Mouse (Mus musculus) limb, embryonic 10.5 days (tissue): Measurements from ENCODE around the gene Gins1. TPM values are rescaled to one million over a fixed set of nuclear protein-coding genes. Genes with fewer than 3 reads are reported as not detected.
"Not testable (repeated sequence)": the region's sequence is repeated elsewhere in the genome, so short reads cannot be mapped to it uniquely, and the experiment has no call there.

ENCODE experiments used
- DNase-seq: peaks from one replicate; pipeline ENCODE4 v3.0.0-alpha.2; 2017; ENCODE audit warnings: low spot score
- H3K27ac ChIP-seq: fragments of 300-500 bp; sonication (generic); 2 replicates; pipeline ENCODE4 v1.5.1; 2016; ENCODE audit warnings: mild to moderate bottlenecking
- H3K27me3 ChIP-seq: fragments of 300-500 bp; sonication (generic); 2 replicates; pipeline ENCODE4 v1.6.1; 2016; ENCODE audit warnings: low read depth, mild to moderate bottlenecking; ENCODE audit not compliant: poor library complexity, severe bottlenecking
- H3K36me3 ChIP-seq: fragments of 300-500 bp; sonication (generic); 2 replicates; pipeline ENCODE4 v1.6.1; 2016; ENCODE audit warnings: mild to moderate bottlenecking, moderate library complexity
- H3K4me1 ChIP-seq: fragments of 300-500 bp; sonication (generic); 2 replicates; pipeline ENCODE4 v1.6.1; 2016
- H3K4me3 ChIP-seq: fragments of 300-500 bp; sonication (generic); 2 replicates; pipeline ENCODE4 v1.5.1; 2016; ENCODE audit warnings: mild to moderate bottlenecking, moderate library complexity
- H3K9me3 ChIP-seq: fragments of 300-500 bp; sonication (generic); replicated peaks from 2 replicates; pipeline ENCODE4 v1.6.1; 2016; ENCODE audit warnings: mild to moderate bottlenecking
- WGBS: fragments of 180-500 bp; shearing (Covaris S2); methylation state at CpG from one replicate; pipeline ENCODE4 v1.1.7; 2016; 5-methylcytosine and 5-hydroxymethylcytosine counted together
- polyA plus RNA-seq: library from polyadenylated mRNA; unstranded; fragments of >200 nt; fragmentation: Nextera tagmentation; extraction: Ambion mirVana; gene quantifications from 2 replicates; pipeline ENCODE4 v1.2.1, GENCODE M21; 2016

Gene Gins1
- polyA plus RNA-seq, 1 experiment from 2014 or later, result 77.9 TPM

DNA sequence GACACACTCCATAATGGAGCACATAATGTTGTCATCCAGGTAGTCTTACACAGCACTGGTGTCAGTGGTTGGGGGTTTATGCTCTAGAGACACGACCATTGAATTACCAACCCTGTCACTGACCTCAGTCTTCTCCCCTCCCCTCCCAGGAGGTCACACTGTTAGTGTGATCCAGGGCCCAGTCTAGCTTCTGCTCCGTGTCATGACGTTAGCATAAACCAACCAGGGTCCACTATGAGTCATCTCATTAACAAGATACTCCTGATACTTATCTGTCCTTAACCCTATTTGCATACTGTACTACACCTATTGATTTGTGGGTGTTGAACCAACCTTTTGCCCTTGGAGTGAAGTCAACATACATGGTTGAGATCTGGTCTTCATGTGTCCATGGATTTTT lies 13.5 kb downstream of the Gins1 start:
- no peaks in the 10 kb centered on the region for H3K9me3 ChIP-seq
- no peak for DNase-seq
- peaks cover 78% of the 10 kb centered on the region for H3K36me3 ChIP-seq
- WGBS, result 97% methylated on average over 3 of the region's 3 CpGs
- no peak overlapping the region for H3K27ac ChIP-seq
- no peaks in the 10 kb centered on the region for H3K4me1 ChIP-seq
- no peaks in the 10 kb centered on the region for H3K27me3 ChIP-seq
- H3K4me3 ChIP-seq, result no peak overlapping the region

DNA sequence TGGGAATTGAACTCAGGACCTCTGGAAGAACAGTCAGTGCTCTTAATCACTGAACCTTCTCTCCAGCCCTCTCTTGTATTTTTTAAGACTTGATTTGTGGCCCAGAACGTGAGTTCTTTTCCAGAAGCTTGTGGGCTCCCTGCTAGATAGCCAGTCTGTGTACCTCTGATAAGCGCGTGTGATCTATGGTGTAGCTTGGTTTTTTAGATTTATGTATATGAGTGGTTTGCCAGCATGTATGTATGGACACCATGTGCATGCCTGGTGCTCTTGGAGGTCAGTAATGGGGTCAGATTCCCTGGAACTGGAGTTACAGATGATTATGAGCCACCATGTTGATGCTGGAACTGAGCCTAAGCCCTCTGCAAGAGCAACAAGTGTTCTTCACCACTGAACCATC lies 15.3 kb downstream of the Gins1 start:
- Histone ChIP-seq H3K36me3 (peaks cover 77% of the 10 kb centered on the region), H3K4me1 (no peaks in the 10 kb centered on the region), H3K4me3 (no peak overlapping the region), H3K27me3 (no peaks in the 10 kb centered on the region), H3K27ac (no peak overlapping the region), H3K9me3 (no peaks in the 10 kb centered on the region)
- 96% methylated on average over 3 of the region's 3 CpGs for WGBS
- DNase-seq, result no peak

GRCm38 (mm10) chr2:150921697-150922096 lies 16.5 kb downstream of the Gins1 start:
- Histone ChIP-seq H3K27ac (no peak overlapping the region), H3K36me3 (peaks cover 78% of the 10 kb centered on the region), H3K4me1 (no peaks in the 10 kb centered on the region), H3K4me3 (no peak overlapping the region), H3K27me3 (no peaks in the 10 kb centered on the region), H3K9me3 (no peaks in the 10 kb centered on the region)
- WGBS, result 93% methylated on average over 6 of the region's 6 CpGs
- no peak for DNase-seq

- Histone ChIP-seq H3K36me3 (peaks cover 77% of the 10 kb centered on the region), H3K4me1 (no peaks in the 10 kb centered on the region), H3K4me3 (no peak overlapping the region), H3K27me3 (no peaks in the 10 kb centered on the region), H3K9me3 (no peaks in the 10 kb centered on the region), H3K27ac (no peak overlapping the region)
- DNase-seq, result no peak
- WGBS, result 92% methylated on average over 4 of the region's 4 CpGs
These were observed 17.0 kb downstream of the Gins1 start for GRCm38 (mm10) chr2:150922165-150922564.

- Histone ChIP-seq H3K36me3 (peaks cover 77% of the 10 kb centered on the region), H3K27me3 (no peaks in the 10 kb centered on the region), H3K9me3 (no peaks in the 10 kb centered on the region), H3K4me1 (no peaks in the 10 kb centered on the region), H3K27ac (no peak overlapping the region), H3K4me3 (no peak overlapping the region)
- WGBS, result 96% methylated on average over 3 of the region's 3 CpGs
- no peak for DNase-seq
These were observed 17.8 kb downstream of the Gins1 start for GRCm38 (mm10) chr2:150923026-150923425.

DNA sequence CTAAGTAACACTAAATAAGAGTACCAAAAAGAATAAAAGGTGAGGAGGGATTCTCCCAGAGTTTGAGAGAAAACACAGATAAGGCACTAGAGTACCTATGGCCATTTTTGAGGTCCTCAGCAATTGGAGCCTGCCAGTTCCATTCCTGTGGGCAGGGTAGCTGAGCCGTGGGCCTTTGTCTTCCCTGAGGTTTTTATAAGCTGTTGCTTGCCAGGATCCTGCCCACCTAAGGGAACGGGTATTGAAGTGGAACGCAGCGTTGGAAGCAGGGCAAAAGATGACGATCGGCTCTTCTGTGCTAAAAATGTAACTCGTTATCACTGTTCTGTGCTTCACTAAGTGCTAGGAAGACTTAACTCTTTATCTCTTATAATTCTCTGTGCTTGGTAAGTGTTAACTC lies 18.3 kb downstream of the Gins1 start:
- no peaks in the 10 kb centered on the region for H3K27me3 ChIP-seq
- DNase-seq, result no peak
- no peak overlapping the region for H3K27ac ChIP-seq
- H3K4me3 ChIP-seq, result no peak overlapping the region
- 87% methylated on average over 7 of the region's 7 CpGs for WGBS
- H3K4me1 ChIP-seq, result no peaks in the 10 kb centered on the region
- H3K36me3 ChIP-seq, result peaks cover 77% of the 10 kb centered on the region
- no peaks in the 10 kb centered on the region for H3K9me3 ChIP-seq

DNA sequence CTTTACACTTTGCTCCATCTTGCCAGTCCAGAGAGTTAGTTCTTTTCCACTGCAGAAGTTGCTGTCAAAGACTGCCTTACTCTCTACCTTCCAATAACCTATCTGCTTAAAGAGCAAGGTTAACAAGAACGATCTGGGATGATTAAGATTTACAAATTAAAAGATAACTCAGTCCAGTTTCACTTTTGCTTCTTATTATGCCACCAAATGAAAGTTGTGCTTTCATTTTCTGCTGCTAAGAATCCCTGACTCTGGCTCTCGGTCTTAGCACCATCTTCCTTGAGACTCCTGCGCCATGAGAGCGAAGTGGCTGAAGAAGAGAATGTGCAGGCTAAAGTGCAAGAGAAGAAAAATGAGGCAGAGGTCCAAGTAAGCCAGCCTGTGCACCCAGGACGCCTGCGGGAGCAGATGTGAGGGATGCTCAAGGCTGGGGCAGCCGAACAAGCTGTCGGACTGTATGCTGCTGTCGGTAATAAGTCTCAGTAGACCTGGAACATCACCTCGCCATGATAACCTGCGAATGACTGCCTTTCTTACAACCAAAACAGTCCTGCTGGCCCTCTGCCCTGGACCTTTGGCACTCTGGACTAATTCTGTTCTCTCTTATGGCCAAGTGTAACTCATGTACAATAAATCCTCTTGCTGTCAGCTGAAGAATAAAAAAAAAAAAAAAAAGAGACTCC lies 22.0 kb downstream of the Gins1 start:
- Histone ChIP-seq H3K4me3 (no peak overlapping the region), H3K36me3 (peaks cover 89% of the 10 kb centered on the region), H3K27ac (no peak overlapping the region), H3K4me1 (no peaks in the 10 kb centered on the region), H3K9me3 (no peaks in the 10 kb centered on the region), H3K27me3 (no peaks in the 10 kb centered on the region)
- 92% methylated on average over 11 of the region's 11 CpGs for WGBS
- DNase-seq, result no peak

DNA sequence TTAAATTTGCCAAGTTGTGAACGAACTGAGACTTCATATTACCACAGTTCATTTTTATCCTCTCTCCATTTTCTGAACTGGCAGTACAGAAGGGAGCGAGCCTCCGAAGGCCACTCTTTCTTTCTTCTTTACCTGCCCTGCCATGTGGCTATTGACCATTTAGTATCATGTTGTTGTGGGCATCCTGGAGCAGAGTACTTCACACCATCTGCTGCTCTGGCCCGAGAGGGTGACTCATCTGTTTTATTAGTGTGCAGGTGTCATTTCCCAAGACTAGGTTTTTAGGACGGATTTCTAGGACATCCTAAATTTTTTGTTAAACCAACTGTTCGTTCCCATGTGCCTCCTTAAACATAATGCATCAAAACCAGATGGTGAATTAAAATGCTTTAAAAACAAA lies 24.0 kb downstream of the Gins1 start:
- Histone ChIP-seq H3K27ac (no peak overlapping the region), H3K4me3 (no peak overlapping the region), H3K4me1 (no peaks in the 10 kb centered on the region), H3K36me3 (peaks cover 92% of the 10 kb centered on the region), H3K27me3 (no peaks in the 10 kb centered on the region), H3K9me3 (no peaks in the 10 kb centered on the region)
- DNase-seq, result no peak
- WGBS, result 86% methylated on average over 6 of the region's 6 CpGs

- no peak overlapping the region for H3K27ac ChIP-seq
- H3K4me3 ChIP-seq, result no peak overlapping the region
- no peaks in the 10 kb centered on the region for H3K4me1 ChIP-seq
- peaks cover 96% of the 10 kb centered on the region for H3K36me3 ChIP-seq
- no peak for DNase-seq
- no peaks in the 10 kb centered on the region for H3K27me3 ChIP-seq
- 84% methylated on average over 3 of the region's 3 CpGs for WGBS
- H3K9me3 ChIP-seq, result no peaks in the 10 kb centered on the region
These were observed 25.6 kb downstream of the Gins1 start for GRCm38 (mm10) chr2:150930806-150931205.

DNA sequence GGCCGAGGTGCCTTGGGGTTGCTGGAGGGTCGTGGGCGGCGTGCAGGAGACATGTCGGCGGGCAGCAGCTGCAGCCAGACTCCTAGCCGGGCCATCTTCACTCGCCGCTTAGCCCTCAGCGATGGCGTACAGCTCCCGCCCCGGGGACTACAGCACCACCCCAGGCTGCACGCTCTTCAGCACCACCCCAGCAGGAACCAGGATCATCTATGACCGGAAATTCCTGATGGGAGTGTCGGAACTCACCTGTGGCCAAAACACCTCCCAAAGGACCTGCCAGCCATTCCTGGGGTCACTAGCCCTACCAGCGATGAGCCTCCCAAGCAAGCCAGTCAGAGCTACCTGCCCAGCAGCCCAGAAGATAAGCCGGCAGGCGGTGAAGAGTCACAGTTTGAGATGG lies 28.3 kb downstream of the Gins1 start:
- no peak overlapping the region for H3K4me3 ChIP-seq
- 79% methylated on average over 19 of the region's 19 CpGs for WGBS
- no peaks in the 10 kb centered on the region for H3K9me3 ChIP-seq
- no peaks in the 10 kb centered on the region for H3K27me3 ChIP-seq
- H3K4me1 ChIP-seq, result no peaks in the 10 kb centered on the region
- H3K36me3 ChIP-seq, result peaks cover 94% of the 10 kb centered on the region
- DNase-seq, result no peak
- no peak overlapping the region for H3K27ac ChIP-seq

DNA sequence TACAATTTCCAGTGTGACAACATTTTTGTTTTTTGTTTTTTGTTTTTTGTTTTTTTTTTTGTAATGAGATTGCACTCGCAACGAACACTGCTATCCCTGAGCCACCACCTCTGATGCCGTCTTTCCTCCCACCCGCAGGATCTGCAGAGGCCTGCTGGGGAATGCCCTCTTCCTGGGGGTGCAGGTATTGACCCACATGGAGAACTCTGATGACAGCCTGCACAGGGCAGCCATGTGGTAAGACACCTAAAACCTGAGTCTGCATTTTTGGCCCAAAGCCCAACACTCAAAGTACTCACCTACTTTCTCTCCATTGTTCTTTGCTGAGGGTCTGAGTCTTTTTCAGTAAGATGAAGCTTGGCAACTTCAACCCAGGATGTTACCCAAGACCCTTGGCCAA lies 29.5 kb downstream of the Gins1 start:
- 92% methylated on average over 4 of the region's 4 CpGs for WGBS
- H3K36me3 ChIP-seq, result peaks cover 87% of the 10 kb centered on the region
- H3K4me3 ChIP-seq, result no peak overlapping the region

GRCm38 (mm10) chr2:150944017-150944416 lies 38.8 kb downstream of the Gins1 start:
- DNase-seq, result no peak
- H3K27ac ChIP-seq, result no peak overlapping the region
- no peaks in the 10 kb centered on the region for H3K9me3 ChIP-seq
- no peak overlapping the region for H3K4me3 ChIP-seq
- WGBS, result 96% methylated on average over 5 of the region's 5 CpGs
- no peaks in the 10 kb centered on the region for H3K27me3 ChIP-seq
- H3K4me1 ChIP-seq, result no peaks in the 10 kb centered on the region
- H3K36me3 ChIP-seq, result peaks cover 78% of the 10 kb centered on the region

More for the DNA sequence above, 29.5 kb downstream of the Gins1 start:
- H3K27me3 ChIP-seq, result no peaks in the 10 kb centered on the region
- no peak for DNase-seq
- no peak overlapping the region for H3K27ac ChIP-seq
- no peaks in the 10 kb centered on the region for H3K9me3 ChIP-seq
- H3K4me1 ChIP-seq, result no peaks in the 10 kb centered on the region

- not testable (repeated sequence) for DNase-seq, H3K4me1 ChIP-seq, H3K9me3 ChIP-seq, H3K27ac ChIP-seq, H3K27me3 ChIP-seq, H3K4me3 ChIP-seq
- peaks cover 86% of the 10 kb centered on the region for H3K36me3 ChIP-seq
- 97% methylated on average over 5 of the region's 5 CpGs for WGBS
These were observed 42.1 kb downstream of the Gins1 start for GRCm38 (mm10) chr2:150947341-150947740.
